Mouse (Mus musculus) midbrain, embryonic 11.5 days (tissue): ENCODE results near the gene Hmox2. TPM values are rescaled to one million over a fixed set of nuclear protein-coding genes. Genes with fewer than 3 reads are reported as not detected.
"Not testable (repeated sequence)": the region's sequence is repeated elsewhere in the genome, so short reads cannot be mapped to it uniquely, and the experiment has no call there.

ENCODE experiments used
- ATAC-seq: fragments of 200-750 bp; cut with Nextera tagmentation; 2 replicates; pipeline ENCODE4 v1.8.0; 2017; ENCODE audit warnings: moderate TSS enrichment, moderate library complexity; ENCODE audit not compliant: low FRiP score
- DNase-seq: peaks from one replicate; pipeline ENCODE4 v3.0.0; 2015; ENCODE audit warnings: low spot score; ENCODE audit errors: missing footprints
- H3K27ac ChIP-seq: fragments of 300-500 bp; sonication (generic); 2 replicates; pipeline ENCODE4 v1.5.1; 2014; ENCODE audit warnings: low read depth, low read length
- H3K27me3 ChIP-seq: fragments of 300-500 bp; sonication (generic); 2 replicates; pipeline ENCODE4 v1.6.1; 2014; ENCODE audit warnings: mild to moderate bottlenecking, low read length, moderate library complexity, mixed read lengths; ENCODE audit not compliant: control insufficient read depth, insufficient read depth
- H3K36me3 ChIP-seq: fragments of 300-500 bp; sonication (generic); 2 replicates; pipeline ENCODE4 v1.6.1; 2014; ENCODE audit warnings: mild to moderate bottlenecking, low read length, moderate library complexity, mixed read lengths; ENCODE audit not compliant: control insufficient read depth, insufficient read depth
- H3K4me1 ChIP-seq: fragments of 300-500 bp; sonication (generic); 2 replicates; pipeline ENCODE4 v1.6.1; 2014; ENCODE audit warnings: low read length; ENCODE audit not compliant: control insufficient read depth, insufficient read depth
- H3K4me2 ChIP-seq: fragments of 300-500 bp; sonication (generic); 2 replicates; pipeline ENCODE4 v1.6.1; 2014; ENCODE audit warnings: mild to moderate bottlenecking, moderate library complexity
- H3K4me3 ChIP-seq: fragments of 300-500 bp; sonication (generic); 2 replicates; pipeline ENCODE4 v1.5.1; 2014; ENCODE audit warnings: low read depth, low read length
- H3K9ac ChIP-seq: fragments of 300-500 bp; sonication (generic); 2 replicates; pipeline ENCODE4 v1.6.1; 2014; ENCODE audit warnings: low read length
- H3K9me3 ChIP-seq: fragments of 300-500 bp; sonication (generic); 2 replicates; pipeline ENCODE4 v1.6.1; 2016; ENCODE audit warnings: low read length; ENCODE audit not compliant: control insufficient read depth
- WGBS: fragments of 180-500 bp; shearing (Covaris S2); extraction: QIAGEN DNeasy Blood & Tissue Kit; methylation state at CpG from one replicate; pipeline ENCODE4 v1.1.7; 2014; 5-methylcytosine and 5-hydroxymethylcytosine counted together
- polyA plus RNA-seq: library from polyadenylated mRNA; unstranded; fragments of >200 nt; fragmentation: Nextera tagmentation; extraction: Ambion mirVana; gene quantifications from 2 replicates; pipeline ENCODE4 v1.2.1, GENCODE M21; 2014

The Hmox2 gene
- polyA plus RNA-seq = 82.2 and 82.7 TPM in 2 replicates

- H3K27me3 ChIP-seq = no peaks in the 10 kb centered on the region
- no peaks in the 10 kb centered on the region for H3K36me3 ChIP-seq
- ATAC-seq (peak; percentile 96), DNase-seq (peak; percentile 99)
- H3K9me3 ChIP-seq = no peaks in the 10 kb centered on the region
- peak within 1 kb of the TSS; percentile 46; the same call in 1 of the 2 replicates for H3K27ac ChIP-seq
- H3K4me1 ChIP-seq = peaks cover 5% of the 10 kb centered on the region
- peak within 1 kb of the TSS; percentile 85 for H3K4me3 ChIP-seq
- peak within 1 kb of the TSS; percentile 85 for H3K4me2 ChIP-seq
- 5% methylated on average over 35 of the region's 35 CpGs for WGBS
- H3K9ac ChIP-seq = peak within 1 kb of the TSS; percentile 88
These were observed at the start of gene Hmox2 for GRCm38 (mm10) chr16:4725780-4726527. Hmox2 (plus strand) TSS chr16:4726361.

DNA sequence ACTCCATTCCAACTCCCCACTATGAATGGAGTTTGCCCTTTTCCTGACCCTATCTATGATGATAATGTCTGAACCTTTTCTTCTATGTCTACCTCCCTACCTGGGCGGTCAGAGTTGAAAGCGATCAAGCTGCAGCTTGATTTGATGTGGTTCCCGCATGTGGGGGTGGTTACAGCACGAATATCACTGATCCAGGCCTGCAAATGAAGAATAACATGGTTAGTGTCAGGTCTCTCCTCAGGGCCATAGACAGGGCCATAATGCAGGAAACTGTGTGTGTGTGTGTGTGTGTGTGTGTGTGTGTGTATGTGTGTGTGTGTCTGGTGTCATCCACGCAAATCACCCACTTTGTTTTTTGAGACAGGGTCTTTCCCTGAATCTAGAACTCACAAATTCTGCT, 49.3 kb upstream of the Hmox2 start:
- Histone ChIP-seq H3K9ac (no peak overlapping the region), H3K27me3 (no peaks in the 10 kb centered on the region), H3K4me2 (no peak overlapping the region), H3K4me3 (no peak overlapping the region), H3K27ac (no peak overlapping the region), H3K9me3 (no peaks in the 10 kb centered on the region), H3K4me1 (peaks cover 9% of the 10 kb centered on the region), H3K36me3 (no peaks in the 10 kb centered on the region)
- no peak for ATAC-seq
- peak; percentile 60 for DNase-seq
- WGBS = 95% methylated on average over 5 of the region's 5 CpGs

DNA sequence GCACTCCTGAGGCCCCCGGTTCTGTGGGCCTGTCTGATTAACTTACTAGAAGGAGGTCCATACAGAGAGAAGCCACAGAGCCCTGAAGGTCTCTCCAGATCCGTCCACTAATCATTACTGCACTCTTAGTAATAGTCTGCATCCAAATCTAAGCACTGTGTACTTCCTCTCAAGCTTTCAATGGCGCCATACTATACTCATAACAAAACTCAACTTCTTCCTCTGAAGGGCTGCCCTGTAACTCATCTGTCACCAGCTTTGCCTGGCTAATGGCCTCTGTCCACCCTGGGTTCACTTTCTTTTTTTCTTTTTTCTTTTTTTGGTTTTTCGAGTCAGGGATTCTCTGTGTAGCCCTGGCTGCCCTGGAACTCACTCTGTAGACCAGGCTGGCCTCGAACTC, 48.1 kb upstream of the Hmox2 start:
- Histone ChIP-seq H3K9ac (no peak overlapping the region), H3K9me3 (no peaks in the 10 kb centered on the region), H3K4me2 (no peak overlapping the region), H3K4me1 (peaks cover 12% of the 10 kb centered on the region), H3K36me3 (no peaks in the 10 kb centered on the region), H3K4me3 (no peak overlapping the region), H3K27ac (no peak overlapping the region), H3K27me3 (no peaks in the 10 kb centered on the region)
- DNase-seq (no peak), ATAC-seq (no peak)
- WGBS = 83% methylated on average over 5 of the region's 5 CpGs

- Histone ChIP-seq H3K4me1 (peaks cover 16% of the 10 kb centered on the region), H3K27me3 (no peaks in the 10 kb centered on the region), H3K9ac (peak within 1 kb of the TSS; percentile 67), H3K4me3 (peak within 1 kb of the TSS; percentile 64), H3K27ac (no peak within 1 kb of the TSS; the same call in 1 of the 2 replicates), H3K36me3 (no peaks in the 10 kb centered on the region), H3K4me2 (peak within 1 kb of the TSS; percentile 90), H3K9me3 (no peaks in the 10 kb centered on the region)
- under 1% methylated on average over 47 of the region's 47 CpGs for WGBS
- DNase-seq (peak; percentile 97), ATAC-seq (peak; percentile 93)
These were observed 46.8 kb upstream of the Hmox2 start, which contains the start of gene Coro7 for GRCm38 (mm10) chr16:4679121-4680018. Coro7 (minus strand) TSS chr16:4679777.

DNA sequence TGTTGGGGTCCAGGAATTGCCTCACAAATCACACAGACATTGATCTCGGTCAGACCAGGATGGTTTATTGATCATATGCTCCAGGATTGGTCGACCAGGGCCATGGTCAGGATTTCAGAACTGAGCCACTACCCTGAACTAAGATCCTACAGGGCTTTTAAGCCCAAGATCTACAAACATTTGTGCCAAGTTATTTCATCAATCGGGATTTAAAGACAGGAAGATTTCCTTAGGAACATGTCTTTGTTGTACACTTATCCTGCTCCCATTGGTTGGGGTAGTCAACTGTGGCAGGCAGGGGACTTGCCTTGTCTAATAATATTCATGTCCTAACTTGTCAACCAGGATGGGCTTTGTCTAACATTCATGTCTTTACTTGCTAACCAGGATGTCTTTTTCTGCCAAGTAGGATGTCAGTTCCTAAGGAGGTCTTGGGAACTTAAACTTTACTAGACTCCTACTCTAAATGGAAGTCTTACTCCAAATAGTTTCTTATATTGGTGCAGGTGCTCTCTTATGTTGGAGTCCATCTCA, 45.2 kb upstream of the Hmox2 start:
- not testable (repeated sequence) for H3K9ac ChIP-seq, ATAC-seq, H3K27ac ChIP-seq, H3K4me3 ChIP-seq, H3K36me3 ChIP-seq, H3K4me2 ChIP-seq, H3K27me3 ChIP-seq, H3K9me3 ChIP-seq
- WGBS = 89% methylated on average over 3 of the region's 3 CpGs
- peaks cover 23% of the 10 kb centered on the region for H3K4me1 ChIP-seq
- DNase-seq = peak; percentile 59

- Histone ChIP-seq H3K4me3 (peak overlapping the region; percentile 91; the same call in 1 of the 2 replicates), H3K9me3 (no peaks in the 10 kb centered on the region), H3K4me1 (peaks cover 23% of the 10 kb centered on the region), H3K9ac (peak overlapping the region; percentile 88; the same call in 1 of the 2 replicates), H3K4me2 (peak overlapping the region; percentile 90; the same call in 1 of the 2 replicates), H3K36me3 (no peaks in the 10 kb centered on the region), H3K27me3 (no peaks in the 10 kb centered on the region), H3K27ac (no peak overlapping the region)
- WGBS = 79% methylated on average over 4 of the region's 4 CpGs
- DNase-seq = peak; percentile 57
- no peak for ATAC-seq
These were observed 43.5 kb upstream of the Hmox2 start for GRCm38 (mm10) chr16:4682628-4683179.

GRCm38 (mm10) chr16:4683193-4683580, 43.0 kb upstream of the Hmox2 start:
- Histone ChIP-seq H3K4me2 (peak overlapping the region; percentile 90), H3K4me1 (peaks cover 23% of the 10 kb centered on the region), H3K9ac (peak overlapping the region; percentile 88), H3K27ac (no peak overlapping the region), H3K36me3 (peaks cover under 1% of the 10 kb centered on the region; the same call in 1 of the 2 replicates), H3K9me3 (no peaks in the 10 kb centered on the region), H3K27me3 (no peaks in the 10 kb centered on the region), H3K4me3 (peak overlapping the region; percentile 91)
- WGBS = 35% methylated on average over 9 of the region's 9 CpGs
- ATAC-seq (no peak), DNase-seq (no peak)

- Histone ChIP-seq H3K4me1 (peaks cover 20% of the 10 kb centered on the region), H3K9me3 (no peaks in the 10 kb centered on the region), H3K4me3 (peak overlapping the region; percentile 91), H3K36me3 (peaks cover 4% of the 10 kb centered on the region; the same call in 1 of the 2 replicates), H3K4me2 (peak overlapping the region; percentile 90), H3K27me3 (no peaks in the 10 kb centered on the region), H3K27ac (no peak overlapping the region), H3K9ac (peak overlapping the region; percentile 88)
- DNase-seq (peak; percentile 100), ATAC-seq (peak; percentile 84)
- under 1% methylated on average over 54 of the region's 54 CpGs for WGBS
These were observed 42.3 kb upstream of the Hmox2 start for GRCm38 (mm10) chr16:4683581-4684456.
